Mouse (Mus musculus) T-helper 17 cell (primary cell): ENCODE data around the gene Mtnr1a.
"Not testable (repeated sequence)": the region's sequence is repeated elsewhere in the genome, so short reads cannot be mapped to it uniquely, and the experiment has no call there.

Experiments
- in situ Hi-C, 2 experiments: fragments of 300-600 bp; cut with MboI, MseI; formaldehyde crosslinking; loops; 1 replicate in 1 of 2; 2 replicates in 1 of 2; pipeline ENCODE4 v1.15.1; 2025; ENCODE audit warnings: high pct_unique_total_duplicates in 2 of 2

The Mtnr1a gene

DNA sequence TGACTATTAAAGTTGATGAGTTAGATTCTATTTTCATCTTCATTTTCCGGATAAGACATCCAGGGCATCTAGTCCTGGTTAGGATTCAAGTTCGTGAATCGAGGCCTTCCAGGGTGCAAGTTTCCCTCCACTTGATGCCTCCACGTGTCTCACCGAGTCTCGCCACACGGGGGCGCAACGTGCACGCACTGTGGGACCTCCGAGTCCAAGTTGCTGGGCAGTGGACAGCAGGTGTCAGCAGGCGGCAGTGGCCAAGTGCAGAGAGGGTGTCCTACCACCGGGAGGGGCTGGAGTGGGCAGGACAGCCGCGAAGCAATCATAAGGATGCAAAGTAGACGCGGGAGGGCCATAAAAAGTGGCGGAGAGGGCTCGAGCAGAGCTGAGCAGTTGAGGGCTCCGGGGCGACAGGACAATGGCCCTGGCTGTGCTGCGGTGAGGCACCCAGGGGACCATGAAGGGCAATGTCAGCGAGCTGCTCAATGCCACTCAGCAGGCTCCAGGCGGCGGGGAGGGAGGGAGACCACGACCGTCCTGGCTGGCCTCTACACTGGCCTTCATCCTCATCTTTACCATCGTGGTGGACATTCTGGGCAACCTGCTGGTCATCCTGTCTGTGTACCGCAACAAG lies at the start of gene Mtnr1a:
TSS of gene Mtnr1a (plus strand) at position 379 of the 628 bp plus-strand sequence.
- in situ Hi-C loops: no loop called here

DNA sequence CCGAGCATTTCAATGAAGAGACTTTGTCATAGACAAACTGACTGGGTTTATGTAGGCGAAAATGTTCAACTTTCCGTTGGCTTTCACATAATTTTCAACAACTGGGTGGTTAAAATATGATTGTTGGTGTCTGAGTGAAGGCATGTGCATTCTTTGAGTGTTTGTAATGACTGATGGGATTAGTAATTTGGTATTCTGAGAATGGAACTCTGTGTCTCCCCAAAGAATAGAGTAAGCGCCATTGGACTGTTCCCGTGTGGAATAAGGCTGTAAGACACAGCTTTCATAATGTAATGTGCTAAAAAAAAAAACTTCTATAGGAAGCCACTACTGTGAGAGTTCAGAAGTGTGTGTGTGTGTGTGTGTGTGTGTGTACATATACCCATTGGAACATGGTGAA lies 49.7 kb upstream of the Mtnr1a start:
- in situ Hi-C loops: no loop called here

DNA sequence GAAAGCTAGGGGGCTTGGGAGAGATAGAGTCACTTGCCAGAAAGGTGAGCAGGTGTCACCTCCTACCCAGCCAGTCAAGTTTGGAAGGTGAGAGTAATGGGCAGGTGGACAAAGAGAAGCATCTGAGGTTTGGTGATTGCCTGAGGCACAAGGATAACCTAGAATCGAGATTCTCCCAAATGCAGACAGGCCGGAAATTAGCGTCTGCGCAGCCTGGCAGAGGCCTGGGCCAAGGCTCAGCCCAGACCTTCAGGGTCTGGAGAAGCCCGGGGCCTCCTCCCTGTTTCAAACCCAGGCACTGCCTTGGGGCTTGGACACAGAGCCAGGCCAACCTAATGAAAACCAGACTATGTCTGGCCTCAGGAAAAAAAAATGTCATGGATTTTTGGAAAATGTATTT lies 47.8 kb upstream of the Mtnr1a start:
- in situ Hi-C loops: no loop called here

DNA sequence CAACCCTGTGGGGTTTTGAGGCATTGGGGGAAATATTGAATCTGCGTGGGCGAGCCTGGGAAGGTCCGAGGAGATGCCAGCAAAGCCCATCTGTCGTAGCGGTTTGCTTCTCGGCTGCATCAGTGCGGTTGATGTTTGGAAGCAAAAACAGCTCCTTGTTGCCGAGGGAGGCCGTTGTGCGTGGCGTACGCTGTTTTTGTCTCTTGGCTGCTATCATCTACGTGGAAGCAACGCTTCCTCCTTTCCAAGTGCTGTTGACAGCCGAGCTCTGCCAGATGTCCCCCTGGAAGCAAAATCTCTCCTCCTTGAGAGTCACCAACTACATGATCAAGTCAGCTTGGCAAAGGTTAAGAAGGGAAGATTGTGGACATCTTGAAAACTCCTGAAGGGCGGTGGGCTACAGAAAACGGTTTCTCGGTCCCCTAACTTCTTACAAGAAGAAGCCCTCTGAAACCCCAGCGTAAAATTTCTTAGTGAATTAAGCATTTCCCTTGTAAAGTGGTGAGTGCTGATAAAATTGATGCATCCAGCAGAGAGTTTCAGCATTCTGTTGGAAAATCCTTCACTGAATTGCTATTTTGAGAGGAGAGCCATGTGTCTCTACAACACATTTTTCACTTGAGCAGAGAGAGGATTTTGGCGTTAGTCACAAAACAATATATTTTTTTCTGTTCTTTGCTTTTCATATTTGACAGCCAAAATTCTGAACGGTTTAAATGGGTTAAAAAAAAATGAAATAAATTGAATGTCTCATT lies 46.8 kb upstream of the Mtnr1a start:
- in situ Hi-C loops: no loop called here

DNA sequence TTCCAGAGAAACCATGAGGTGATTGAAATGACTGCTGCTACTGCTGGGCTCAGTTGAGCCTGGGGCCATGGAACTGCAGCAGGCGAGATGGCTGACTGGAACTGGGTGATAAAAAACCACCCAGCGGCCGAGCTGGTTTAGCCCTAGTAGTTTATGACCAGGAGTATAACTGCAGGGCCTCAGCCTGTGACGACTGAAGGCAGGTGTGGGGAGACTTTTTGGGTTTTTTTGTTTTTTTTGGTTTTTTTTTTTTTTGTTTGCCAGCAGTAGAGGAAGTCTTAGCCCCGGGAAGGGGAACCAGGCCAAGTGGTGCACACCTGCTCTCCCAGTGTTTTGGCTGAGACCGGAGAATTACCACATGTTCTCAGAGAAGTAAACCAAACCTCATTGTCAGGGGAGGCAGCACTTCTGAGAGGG lies 40.8 kb upstream of the Mtnr1a start:
- in situ Hi-C loops: no loop called here

DNA sequence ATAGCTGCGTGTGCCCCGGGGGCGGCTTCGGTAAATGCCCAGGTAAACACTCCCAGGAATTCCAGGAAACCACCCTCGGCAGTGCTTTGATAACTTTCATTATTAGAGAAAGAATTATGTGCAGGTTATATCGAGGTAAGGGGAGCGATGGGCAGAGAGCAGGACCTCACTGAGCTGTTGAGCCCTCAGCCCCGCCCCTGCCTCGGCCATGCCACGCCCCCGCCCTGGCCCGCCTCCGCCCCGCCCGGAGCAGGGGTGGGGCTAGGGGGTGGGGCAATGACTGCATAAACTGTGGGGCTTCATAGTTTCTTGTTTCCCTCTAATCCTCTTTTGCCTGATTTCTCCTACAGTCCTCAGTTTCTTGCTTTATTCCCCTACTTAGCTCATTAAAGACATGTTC lies 30.6 kb upstream of the Mtnr1a start:
- in situ Hi-C loops: no loop called here

DNA sequence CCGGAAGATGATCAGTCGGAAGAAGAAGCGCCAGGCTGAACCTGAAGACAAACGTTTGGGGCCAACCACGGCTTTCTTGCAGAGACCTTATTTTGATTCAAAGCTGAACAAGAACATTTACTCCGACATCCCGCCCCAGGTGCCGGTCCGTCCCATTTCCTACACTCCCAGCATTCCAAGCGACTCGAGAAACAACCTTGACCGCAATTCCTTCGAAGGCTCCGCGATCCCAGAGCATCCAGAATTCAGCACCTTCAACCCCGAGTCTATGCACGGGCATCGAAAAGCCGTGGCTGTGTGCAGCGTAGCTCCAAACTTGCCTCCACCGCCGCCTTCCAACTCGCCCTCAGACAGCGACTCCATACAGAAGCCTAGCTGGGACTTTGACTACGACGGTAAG lies 24.8 kb upstream of the Mtnr1a start:
- in situ Hi-C loops: no loop called here

DNA sequence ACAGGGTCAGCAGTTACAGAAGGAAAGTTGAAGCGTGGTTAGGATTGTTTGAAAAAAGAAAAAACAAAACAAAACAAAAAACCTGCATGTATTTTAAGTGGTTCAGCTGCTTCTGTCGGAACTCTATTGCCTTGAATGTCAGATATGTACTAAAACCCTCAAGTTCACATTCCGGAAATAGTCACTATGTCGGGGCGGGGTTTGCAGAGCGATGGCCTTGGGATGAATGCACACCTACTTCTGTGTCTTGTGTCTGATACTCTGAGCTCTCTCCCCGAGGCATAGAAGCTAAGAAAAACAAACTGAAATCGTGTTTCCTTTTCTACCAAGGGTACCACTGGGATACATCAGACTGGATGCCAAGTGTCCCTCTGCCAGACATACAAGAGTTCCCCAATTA lies 18.5 kb upstream of the Mtnr1a start:
- in situ Hi-C loops: loop anchor here in 1 of 2 experiments (10.0 kb wide), 1 partner anchor 184 kb away; no protein-coding TSS in a partner anchor

DNA sequence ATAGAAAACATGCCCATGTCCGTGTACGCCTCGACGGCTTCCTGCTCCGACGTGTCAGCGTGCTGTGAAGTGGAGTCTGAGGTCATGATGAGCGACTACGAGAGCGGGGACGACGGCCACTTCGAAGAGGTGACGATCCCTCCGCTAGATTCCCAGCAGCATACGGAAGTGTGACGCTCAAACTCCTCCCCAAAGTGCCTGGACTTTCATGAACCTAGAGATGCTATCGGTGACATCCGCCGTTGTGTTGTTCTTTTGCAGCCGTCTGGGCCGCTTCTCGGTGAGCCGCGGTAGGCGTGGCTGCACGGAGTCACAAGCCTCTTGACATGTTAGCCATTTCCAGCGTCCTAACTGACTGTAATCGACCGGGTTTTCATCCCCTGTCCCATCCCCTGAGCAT lies 17.7 kb upstream of the Mtnr1a start:
- in situ Hi-C loops: loop anchor here in 1 of 2 experiments (10.0 kb wide), 1 partner anchor 184 kb away; no protein-coding TSS in a partner anchor

DNA sequence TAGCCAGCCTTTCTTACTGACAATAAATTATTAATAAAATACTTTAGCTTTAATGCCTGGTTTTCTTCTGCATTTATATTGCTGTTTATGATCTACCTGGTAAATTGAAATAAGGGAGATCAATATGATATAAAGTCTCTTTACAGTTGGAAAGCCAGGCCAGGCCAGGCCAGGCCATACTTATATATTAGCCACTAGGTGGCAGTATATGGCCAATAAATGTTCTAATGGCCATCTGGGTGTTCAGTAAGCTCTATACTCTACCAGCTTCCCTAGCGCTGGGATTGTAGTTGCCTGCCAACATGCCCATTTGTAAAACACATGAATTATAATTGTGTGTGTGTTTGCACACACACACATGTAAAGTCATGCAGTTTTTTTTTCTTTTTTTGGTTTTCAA lies 16.7 kb upstream of the Mtnr1a start:
- in situ Hi-C loops: loop anchor here in 1 of 2 experiments (10.0 kb wide), 1 partner anchor 183 kb away; no protein-coding TSS in a partner anchor

DNA sequence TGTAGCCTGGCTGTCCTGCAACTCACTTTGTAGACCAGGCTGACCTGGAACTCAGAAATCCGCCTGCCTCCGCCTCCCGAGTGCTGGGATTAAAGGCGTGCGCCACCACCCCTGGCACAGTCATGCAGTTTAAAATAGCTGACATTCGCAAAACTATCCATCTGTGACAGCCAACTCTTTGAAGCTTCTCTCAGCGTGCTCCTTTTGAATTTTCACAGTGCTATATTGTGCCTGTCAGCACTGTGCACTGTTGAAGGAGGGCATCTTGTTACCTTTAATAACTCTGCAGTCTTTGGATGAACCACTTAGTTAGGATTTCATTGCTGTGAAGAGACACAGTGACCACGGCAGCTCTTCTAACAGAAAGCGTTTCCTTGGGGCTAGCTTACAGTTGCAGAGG lies 16.3 kb upstream of the Mtnr1a start:
- in situ Hi-C loops: loop anchor here in 1 of 2 experiments (10.0 kb wide), 1 partner anchor 182 kb away; no protein-coding TSS in a partner anchor

DNA sequence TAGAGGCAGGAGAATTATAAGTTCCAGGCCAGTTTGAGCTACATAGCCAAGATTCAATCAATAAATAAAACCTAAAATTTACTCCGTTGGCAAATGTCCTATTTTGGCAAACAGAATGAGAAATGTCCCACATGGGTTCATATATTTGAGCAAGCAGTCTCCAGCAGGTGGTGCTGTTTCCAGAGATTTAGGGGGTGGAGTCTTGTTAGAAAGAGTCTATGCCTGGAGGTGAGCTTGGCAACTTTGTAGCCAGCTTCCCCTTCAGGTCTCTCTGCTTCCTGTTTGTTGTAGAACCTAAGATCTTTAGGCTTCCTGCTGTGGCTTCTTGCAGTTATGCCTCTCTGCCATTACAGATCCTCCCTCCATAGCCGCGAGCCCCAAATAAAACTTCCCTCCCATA lies 13.4 kb upstream of the Mtnr1a start:
- in situ Hi-C loops: loop anchor here in 1 of 2 experiments (10.0 kb wide), 1 partner anchor 179 kb away; no protein-coding TSS in a partner anchor

DNA sequence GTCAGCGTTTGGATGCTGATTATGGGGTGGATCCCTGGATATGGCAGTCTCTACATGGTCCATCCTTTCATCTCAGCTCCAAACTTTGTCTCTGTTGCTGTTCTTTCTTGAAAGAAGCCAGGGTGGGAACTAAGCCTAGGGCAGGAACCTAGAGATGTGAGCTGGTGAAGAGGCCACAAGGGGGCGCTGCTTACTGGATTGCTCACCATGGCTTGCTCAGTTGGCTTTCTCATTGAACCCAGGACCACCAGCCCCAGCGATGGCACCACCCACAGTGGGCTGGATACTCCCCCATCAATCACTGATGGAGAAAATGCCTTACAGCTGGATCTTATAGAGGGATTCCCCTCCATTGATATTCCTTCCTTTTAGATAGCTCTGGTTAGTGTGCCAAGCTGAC lies 12.1 kb upstream of the Mtnr1a start:
- in situ Hi-C loops: loop anchor here in 1 of 2 experiments (10.0 kb wide), 1 partner anchor 178 kb away; no protein-coding TSS in a partner anchor

DNA sequence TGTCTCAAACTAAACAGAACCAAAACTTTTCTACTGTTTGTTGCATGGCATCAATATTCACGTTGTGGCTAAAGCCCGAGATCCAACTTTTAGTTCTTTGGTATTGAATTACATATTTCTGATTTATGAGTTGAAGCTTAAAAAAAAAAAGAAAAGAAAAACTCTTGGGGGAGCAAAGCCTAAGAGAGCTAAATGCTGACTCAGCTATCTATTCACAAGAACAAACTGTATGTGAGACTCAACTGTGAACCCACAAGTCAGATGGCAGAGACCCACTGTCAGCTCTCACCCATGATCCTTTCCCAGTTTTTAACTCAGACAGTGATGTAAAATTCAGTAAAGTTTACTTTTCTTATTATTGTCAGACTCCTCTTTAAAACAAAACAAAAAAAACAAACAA lies 8.9 kb upstream of the Mtnr1a start:
- in situ Hi-C loops: no loop called here

DNA sequence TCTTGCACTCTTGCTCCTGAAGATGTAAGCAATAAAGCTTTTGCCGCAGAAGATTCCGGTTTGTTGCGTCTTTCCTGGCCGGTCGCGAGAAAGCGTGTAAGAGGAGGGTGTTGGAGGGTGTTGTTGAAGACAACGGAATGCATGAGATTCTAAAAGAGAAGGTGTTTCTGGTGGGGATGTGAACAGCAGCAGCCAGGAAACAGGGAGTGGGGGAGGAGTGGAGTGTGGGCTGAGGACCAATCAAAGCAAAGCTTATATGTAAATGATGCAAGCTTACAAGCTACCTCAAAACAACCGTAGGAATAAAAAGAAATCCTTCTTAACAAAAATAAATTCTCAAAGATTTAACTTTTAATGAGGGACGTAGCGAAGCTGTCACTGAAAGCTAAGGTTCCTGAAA lies 6.6 kb upstream of the Mtnr1a start:
- in situ Hi-C loops: no loop called here

DNA sequence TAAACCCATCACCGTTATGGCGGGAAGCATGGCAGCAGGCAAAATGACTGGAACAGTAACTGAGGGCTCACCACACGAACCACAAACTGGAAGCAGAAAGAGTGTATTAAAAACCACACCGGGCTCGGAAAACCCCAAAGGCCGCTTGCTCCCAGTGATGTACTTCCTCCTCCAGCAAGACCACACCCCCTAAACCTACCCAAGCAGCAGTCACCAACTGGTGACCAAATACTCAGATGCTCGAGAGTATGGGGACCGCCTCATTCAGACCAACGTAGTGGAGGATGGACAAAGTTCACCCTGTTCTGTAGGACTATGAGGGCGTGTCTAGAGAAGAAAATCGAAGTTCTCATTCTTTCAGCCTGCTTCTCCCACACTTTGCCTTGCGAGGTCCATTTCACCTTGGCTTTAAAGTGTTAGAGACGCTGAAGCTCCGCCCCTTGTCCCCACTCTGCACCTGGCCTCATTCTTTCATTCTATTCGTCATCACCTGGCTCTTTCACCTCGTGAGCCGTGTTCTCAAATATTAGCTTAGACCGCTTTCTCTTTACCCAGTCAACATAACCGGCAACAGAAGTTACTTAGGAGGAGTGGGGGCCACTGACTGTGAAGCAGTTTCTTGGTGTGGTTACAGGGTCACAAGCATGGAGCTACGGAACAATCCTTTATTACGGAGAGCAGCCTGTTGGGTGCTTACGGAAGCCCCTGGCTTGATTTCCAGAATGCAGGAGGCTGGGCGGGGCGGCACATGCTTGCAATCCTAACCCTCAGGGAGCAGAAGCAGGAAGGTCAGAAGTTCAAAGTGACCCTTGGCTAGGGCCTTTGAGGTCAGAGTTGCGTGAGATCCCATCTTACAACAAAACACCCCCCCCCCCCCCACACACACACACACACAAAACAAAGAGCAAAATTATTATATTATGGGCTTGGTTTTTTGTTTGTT lies 5.7 kb upstream of the Mtnr1a start:
- in situ Hi-C loops: no loop called here

DNA sequence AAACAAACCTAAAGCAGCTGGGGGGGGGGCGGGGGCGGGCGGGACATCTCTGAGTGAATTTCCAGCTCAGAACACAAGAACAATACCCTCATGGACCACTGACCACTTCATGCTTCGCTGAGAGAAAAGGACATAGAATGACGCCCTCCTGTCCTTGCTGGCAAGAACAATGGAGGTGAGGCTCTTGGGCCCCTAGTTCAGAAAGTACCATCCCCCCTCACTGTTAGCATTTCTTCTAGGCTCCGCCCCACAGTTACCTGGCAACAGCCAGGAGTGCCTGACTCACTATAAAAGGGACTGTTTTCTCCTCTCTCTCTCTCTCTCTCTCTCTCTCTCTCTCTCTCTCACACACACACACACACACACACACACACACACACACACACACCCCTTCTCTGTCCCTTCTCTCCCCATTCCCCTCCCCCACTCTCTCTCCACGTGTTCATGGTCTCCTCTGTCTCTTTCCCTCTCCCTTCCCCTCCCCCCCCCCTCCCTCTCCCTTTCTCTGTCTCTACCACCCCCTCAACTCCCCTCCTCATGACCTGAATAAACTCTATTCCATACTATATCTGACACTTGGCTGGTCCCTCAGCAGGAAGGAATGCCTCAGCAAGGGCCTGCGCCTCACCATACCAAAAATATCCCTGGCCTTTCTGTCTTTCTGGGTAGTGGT lies 4.6 kb upstream of the Mtnr1a start:
- in situ Hi-C loops: no loop called here

DNA sequence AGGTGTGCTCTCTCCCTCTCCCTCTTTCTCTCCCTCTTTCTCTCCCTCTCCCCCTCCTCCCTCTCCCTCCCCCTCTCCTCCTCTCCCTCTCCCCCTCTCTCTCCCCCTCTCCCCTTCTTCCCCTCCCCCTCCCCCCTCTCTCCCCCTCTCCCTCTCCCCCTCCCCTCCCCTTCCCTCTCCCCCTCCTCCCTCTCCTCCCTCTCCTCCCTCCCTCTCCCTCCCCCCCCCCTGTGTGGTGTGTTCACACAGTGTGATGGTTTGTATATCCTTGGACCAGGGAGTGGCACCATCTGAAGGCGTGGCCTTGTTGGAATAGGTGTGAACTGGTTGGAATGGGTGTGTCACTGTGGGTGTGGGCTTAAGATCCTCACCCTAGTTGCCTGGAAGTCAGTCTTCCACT lies 3.5 kb upstream of the Mtnr1a start:
- in situ Hi-C loops: not testable (repeated sequence)

DNA sequence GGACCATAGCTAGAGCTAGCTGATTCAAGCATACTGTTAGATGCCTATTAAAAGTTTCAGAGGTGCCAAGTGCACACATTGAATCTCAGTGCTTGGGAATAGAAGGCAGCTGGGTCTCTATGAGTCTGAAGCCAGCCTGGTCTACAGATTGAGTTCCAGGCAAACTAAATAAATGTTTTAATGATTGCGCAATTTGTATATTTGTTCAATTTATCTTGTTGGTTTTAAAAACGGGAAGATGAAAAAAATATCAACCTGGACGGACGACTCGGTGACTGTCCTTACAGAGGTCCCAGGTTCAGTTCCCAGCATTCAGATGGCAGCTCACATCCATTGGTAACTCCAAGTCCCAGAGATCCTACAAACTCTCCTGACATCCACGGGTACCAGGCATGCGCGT lies 2.0 kb downstream of the Mtnr1a start:
- in situ Hi-C loops: no loop called here

DNA sequence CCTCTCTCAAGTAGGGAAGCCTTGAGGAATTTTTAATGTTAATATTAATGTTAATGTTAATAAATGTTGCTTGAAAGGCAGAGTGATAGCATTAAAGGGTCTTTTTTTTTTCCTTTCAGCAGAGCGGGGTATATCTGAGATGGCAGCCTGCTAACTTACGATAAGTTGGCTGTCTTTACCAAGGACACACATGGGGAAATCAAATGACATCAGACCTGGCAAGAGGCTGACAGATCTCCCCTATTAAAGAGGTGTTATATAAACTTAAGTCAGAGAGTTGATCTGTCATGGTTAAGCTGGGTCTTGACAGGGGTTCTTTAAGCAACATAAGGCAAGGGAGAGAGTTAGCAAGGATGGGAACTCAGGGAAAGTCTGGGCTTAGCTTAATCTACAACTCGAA lies 11.9 kb downstream of the Mtnr1a start:
- in situ Hi-C loops: no loop called here

DNA sequence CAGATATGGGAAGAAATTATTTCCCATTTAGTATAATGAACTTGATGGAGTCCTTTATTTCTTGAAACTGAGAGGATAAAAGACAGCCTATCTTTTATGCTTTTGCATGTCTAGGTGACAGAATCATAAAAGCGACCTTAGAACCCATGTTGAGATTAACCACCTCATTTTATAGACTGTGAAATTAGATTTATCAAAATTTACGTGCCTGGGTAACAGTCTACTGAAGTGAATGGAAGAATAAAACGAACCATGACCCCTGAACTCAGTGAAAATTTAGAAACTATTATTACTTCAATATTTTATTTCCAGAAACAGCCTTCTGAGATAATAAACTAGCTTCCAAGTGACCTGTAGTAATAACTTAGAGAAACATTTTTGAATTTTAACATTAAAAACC lies 24.7 kb downstream of the Mtnr1a start:
- in situ Hi-C loops: no loop called here
